Mouse (Mus musculus) embryo, embryonic 10 days (tissue): ENCODE measurements at regions not wholly inside any gene's neighbourhood (a gene's known extent, or its start where the extent isn't known, plus 50 kb on each side); places are given as distances from the start of the nearest gene placed in this dataset.
A peak's percentile ranks its signal among the peaks of the same experiment; 100 is the strongest.
"Not testable (repeated sequence)": the region's sequence is repeated elsewhere in the genome, so short reads cannot be mapped to it uniquely, and the experiment has no call there.

Experiments used
- DNase-seq: peaks from one replicate; pipeline ENCODE4 v3.0.0-alpha.2; 2015; ENCODE audit warnings: low spot score

GRCm38 (mm10) chr15:44851346-44852064, 4717.3 kb downstream of the 9330182O14Rik start:
- peak; percentile 18 for DNase-seq

- DNase-seq: no peak
Observed at GRCm38 (mm10) chr15:44857080-44857479, 4722.9 kb downstream of the 9330182O14Rik start.

GRCm38 (mm10) chr15:44859369-44859768, 4725.2 kb downstream of the 9330182O14Rik start:
- DNase-seq: no peak

- no peak for DNase-seq
Observed at GRCm38 (mm10) chr15:44860204-44860806, 4726.1 kb downstream of the 9330182O14Rik start.

GRCm38 (mm10) chr15:44868537-44868936, 4734.4 kb downstream of the 9330182O14Rik start:
- no peak for DNase-seq

GRCm38 (mm10) chr15:44869023-44869422, 4734.9 kb downstream of the 9330182O14Rik start:
- DNase-seq: no peak

GRCm38 (mm10) chr15:44869672-44870071, 4735.5 kb downstream of the 9330182O14Rik start:
- no peak for DNase-seq

GRCm38 (mm10) chr15:44870934-44871333, 4736.8 kb downstream of the 9330182O14Rik start:
- not testable (repeated sequence) for DNase-seq

GRCm38 (mm10) chr15:44882219-44882618, 4748.1 kb downstream of the 9330182O14Rik start:
- DNase-seq: no peak

- DNase-seq: no peak
Observed at GRCm38 (mm10) chr15:44891544-44891943, 4757.4 kb downstream of the 9330182O14Rik start.

GRCm38 (mm10) chr15:44896220-44896619, 4762.1 kb downstream of the 9330182O14Rik start:
- DNase-seq: no peak

- no peak for DNase-seq
Observed at GRCm38 (mm10) chr15:44897572-44897971, 4763.4 kb downstream of the 9330182O14Rik start.

GRCm38 (mm10) chr15:44907133-44907532, 4773.0 kb downstream of the 9330182O14Rik start:
- no peak for DNase-seq

GRCm38 (mm10) chr15:44913434-44913833, 4779.3 kb downstream of the 9330182O14Rik start:
- DNase-seq: no peak

- DNase-seq: no peak
Observed at GRCm38 (mm10) chr15:44915005-44915404, 4780.8 kb downstream of the 9330182O14Rik start.

- no peak for DNase-seq
Observed at GRCm38 (mm10) chr15:44916479-44916878, 4782.3 kb downstream of the 9330182O14Rik start.

- no peak for DNase-seq
Observed at GRCm38 (mm10) chr15:44924686-44925085, 4790.5 kb downstream of the 9330182O14Rik start.

- DNase-seq: no peak
Observed at GRCm38 (mm10) chr15:44927058-44927457, 4792.9 kb downstream of the 9330182O14Rik start.

GRCm38 (mm10) chr15:44948626-44949025, 4814.5 kb downstream of the 9330182O14Rik start:
- no peak for DNase-seq

GRCm38 (mm10) chr15:44950952-44951642, 4816.9 kb downstream of the 9330182O14Rik start:
- no peak for DNase-seq
